Mouse (Mus musculus) spleen, adult 2 months (tissue): ENCODE data around the gene Isoc2b.

Experiments
- CTCF ChIP-seq: fragments of 200-500 bp; IDR thresholded peaks from 2 replicates; pipeline ENCODE4 v1.5.1; 2011; ENCODE audit warnings: mild to moderate bottlenecking, inconsistent platforms; ENCODE audit not compliant: insufficient read depth, insufficient read length, insufficient replicate concordance; ENCODE audit errors: extremely low read depth
- POLR2A ChIP-seq: fragments of 200-500 bp; IDR thresholded peaks from 2 replicates; pipeline ENCODE4 v1.6.1; 2011; ENCODE audit warnings: low read depth, low read length, inconsistent platforms

DNA sequence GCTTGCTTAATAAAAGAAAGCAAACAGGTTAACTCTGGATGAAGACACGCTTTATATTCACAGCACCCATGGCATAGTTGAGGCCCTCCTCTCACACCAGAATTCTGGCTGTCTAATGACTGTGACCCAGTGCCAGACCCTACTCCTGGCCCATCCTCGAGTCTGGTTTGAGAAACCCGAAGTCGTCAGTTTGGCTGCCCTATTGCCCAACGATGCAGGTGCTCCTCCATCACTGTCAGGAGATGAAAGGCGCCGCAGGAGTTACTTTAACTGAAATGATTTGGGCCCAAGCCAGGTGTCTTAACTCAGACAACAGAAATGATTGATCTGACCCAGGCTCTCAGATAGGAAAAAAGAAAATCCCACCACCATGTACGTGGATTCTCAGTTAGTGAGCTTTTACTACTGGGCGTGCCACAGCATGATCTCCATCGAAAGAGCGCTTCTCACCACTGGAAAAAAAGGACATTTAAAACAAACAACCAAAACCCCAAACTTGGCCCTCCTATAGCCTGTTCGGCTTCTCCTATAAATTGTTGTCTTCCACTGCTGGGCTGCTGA is 10.6 kb downstream of the Isoc2b start:
- TF ChIP-seq CTCF (no peak), POLR2A (no peak)
